ENCODE assay signal across 10 mouse cellular contexts in genomic region chr5:43515401-43515976, GRCm38 (mm10). TPM values are rescaled to one million over a fixed set of nuclear protein-coding genes. Genes with fewer than 3 reads are reported as not detected.
DNase-seq lines count a peak whose midpoint lies in the region; ATAC-seq and TF ChIP-seq lines count a peak whose summit lies in the region.
"Had no signal": no experiment of that assay in that cellular context is flagged by ENCODE, and none has a peak within 500 bp of the region (broad histone marks: within the 10 kb centered on the region; RNA-seq: fewer than 3 reads in every experiment).

Gene C1qtnf7, plus strand, starts transcription at chr5:43515538.

- WGBS in heart, adult 2 months = 27% methylated on average over 15 of the region's 15 CpGs
- WGBS in liver, embryonic 13.5 days (ENCODE audit: insufficient replicate concordance) = 46% methylated on average over 15 of the region's 15 CpGs

- H3K9ac ChIP-seq in heart, adult 2 months (ENCODE audit: low read depth, low read length) = peak within 1 kb of the TSS; percentile 44; the same call in 1 of the 2 replicates
- H3K9ac ChIP-seq in liver, embryonic 13.5 days = no peak within 1 kb of the TSS
- H3K9ac ChIP-seq: forebrain, embryonic 15.5 days had no signal

- no peaks in the 10 kb centered on the region for H3K79me2 ChIP-seq in heart, adult 2 months (replicated peaks; ENCODE audit: control insufficient read depth, insufficient read depth, low read length)

- no peak for TF ChIP-seq CTCF in heart, adult 2 months (IDR thresholded peaks at IDR 0.05)
- no peak for TF ChIP-seq CTCF in testis, adult 2 months (IDR thresholded peaks at IDR 0.05; ENCODE audit: control insufficient read depth, insufficient read depth, insufficient replicate concordance, low read depth, low read length)

- intact Hi-C loops in heart, adult 2 months (cut with DNase I) = loop anchor here (5.0 kb wide), 1 partner anchor 73 kb away; no protein-coding TSS in a partner anchor
- intact Hi-C loops in heart, postnatal 25 days (cut with DNase I) = no loop called here

- no peak; the same call in 1 of the 2 replicates for TF ChIP-seq POLR2A in heart, adult 2 months (IDR thresholded peaks at IDR 0.05; ENCODE audit: insufficient read depth, low read depth, low read length)
- TF ChIP-seq POLR2A in testis, adult 2 months (IDR thresholded peaks at IDR 0.05; ENCODE audit: control insufficient read depth, low read depth, low read length) = no peak

- H3K4me2 ChIP-seq in liver, embryonic 13.5 days = peak within 1 kb of the TSS; percentile 24; the same call in 1 of the 2 replicates
- H3K4me2 ChIP-seq: forebrain, embryonic 15.5 days had no signal

- no peak for DNase-seq in heart, adult 2 months
- DNase-seq in heart, postnatal 25 days (ENCODE audit: low spot score) = no peak
- DNase-seq in testis, postnatal 14 days (ENCODE audit: low spot score) = no peak
- no peak for DNase-seq in liver, embryonic 13.5 days

- H3K27me3 ChIP-seq in heart, adult 2 months (ENCODE audit: control insufficient read depth, insufficient read depth, low read length) = no peaks in the 10 kb centered on the region
- no peaks in the 10 kb centered on the region for H3K27me3 ChIP-seq in testis, adult 2 months (ENCODE audit: control insufficient read depth, insufficient read depth, low read length)
- H3K27me3 ChIP-seq in liver, embryonic 13.5 days = no peaks in the 10 kb centered on the region
- H3K27me3 ChIP-seq: forebrain, embryonic 15.5 days had no signal

- H3K36me3 ChIP-seq in heart, adult 2 months (ENCODE audit: control insufficient read depth, insufficient read depth, low read length) = no peaks in the 10 kb centered on the region
- H3K36me3 ChIP-seq in testis, adult 2 months (ENCODE audit: control insufficient read depth, insufficient read depth, low read length) = no peaks in the 10 kb centered on the region
- no peaks in the 10 kb centered on the region for H3K36me3 ChIP-seq in liver, embryonic 13.5 days
- H3K36me3 ChIP-seq: forebrain, embryonic 15.5 days had no signal

- H3K4me3 ChIP-seq in heart, adult 2 months = peak within 1 kb of the TSS; percentile 29
- H3K4me3 ChIP-seq in testis, adult 2 months (ENCODE audit: control insufficient read depth, low read depth, low read length) = peak within 1 kb of the TSS; percentile 15; the same call in 1 of the 2 replicates
- H3K4me3 ChIP-seq in liver, embryonic 13.5 days (replicated peaks) = no peak within 1 kb of the TSS; the same call in 1 of the 2 replicates
- H3K4me3 ChIP-seq: forebrain, embryonic 15.5 days had no signal

- no peaks in the 10 kb centered on the region for H3K9me3 ChIP-seq in liver, embryonic 13.5 days (replicated peaks)
- H3K9me3 ChIP-seq: forebrain, embryonic 15.5 days had no signal

- ATAC-seq in liver, embryonic 13.5 days (ENCODE audit: low read depth) = no peak
- no peak for ATAC-seq in inflammation-experienced regulatory T-cells, adult 6 months
- ATAC-seq in CD4-positive, CD25-positive, alpha-beta regulatory T cell, adult 4 months = no peak
- ATAC-seq in megakaryocyte, adult 5-6 weeks (ENCODE audit: poor library complexity, severe bottlenecking) = no peak
- ATAC-seq: forebrain, embryonic 15.5 days had no signal

- no peak for TF ChIP-seq EP300 in heart, adult 2 months (IDR thresholded peaks at IDR 0.05; ENCODE audit: insufficient read depth, low read depth, low read length)

- H3K4me1 ChIP-seq in heart, adult 2 months (ENCODE audit: control insufficient read depth, insufficient read depth, low read length) = no peaks in the 10 kb centered on the region
- H3K4me1 ChIP-seq in testis, adult 2 months (ENCODE audit: control insufficient read depth, insufficient read depth, low read length) = no peaks in the 10 kb centered on the region
- H3K4me1 ChIP-seq in liver, embryonic 13.5 days (replicated peaks) = no peaks in the 10 kb centered on the region
- H3K4me1 ChIP-seq: forebrain, embryonic 15.5 days had no signal

- H3K27ac ChIP-seq in heart, adult 2 months = peak within 1 kb of the TSS; percentile 53
- peak within 1 kb of the TSS; percentile 64 for H3K27ac ChIP-seq in testis, adult 2 months (ENCODE audit: control insufficient read depth, insufficient read depth, low read depth, low read length)
- H3K27ac ChIP-seq in liver, embryonic 13.5 days = no peak within 1 kb of the TSS
- H3K27ac ChIP-seq: forebrain, embryonic 15.5 days had no signal

RNA-seq across cellular contexts. Expression of gene C1qtnf7, which starts in this region (rescaled TPM):
- 1 to 10 TPM; 5.4 to 5.8 TPM for total RNA-seq in heart, adult 2 months (2021)
- polyA plus RNA-seq in heart, adult 2 months (2012; rRNA removed) = 4.6 and 7.8 TPM in 2 replicates
- total RNA-seq in heart, postnatal 25 days (2021) = 10 to 100 TPM in 1 of 2 experiments, 1 to 10 TPM in 1; 6.0 to 11.4 TPM
- 0.93 and 1.3 TPM in 2 replicates for polyA plus RNA-seq in testis, adult 2 months (2012; rRNA removed)
- 1.3 and 1.7 TPM in 2 replicates for polyA plus RNA-seq in liver, embryonic 13.5 days (2015; fragmentation: Nextera tagmentation; extraction: Ambion mirVana)
- not detected for polyA plus RNA-seq in inflammation-experienced regulatory T-cells, adult 6 months (2017; shearing (Covaris generic))
- not detected for polyA plus RNA-seq in CD4-positive, CD25-positive, alpha-beta regulatory T cell, adult 4 months (2017; shearing (Covaris generic))
- not detected in 2 replicates for total RNA-seq in megakaryocyte, adult 5-6 weeks (2015)
- total RNA-seq in megakaryocyte, adult 5-6 weeks (2017) = 0.15 TPM in 1 of 2 replicates, not detected in the other
- polyA plus RNA-seq: C2C12 had no signal

Comparison
In these comparisons a context has a peak if more than half of its experiments do, and no peak if none do; other contexts are left out.
1. RNA of gene C1qtnf7 (total RNA-seq): 6.0 to 11.4 TPM in heart, postnatal 25 days and 5.4 to 5.8 TPM in heart, adult 2 months; 0.15 TPM in megakaryocyte, adult 5-6 weeks; every median in the first group is over 4 times any median in the second.